Mouse (Mus musculus): ENCODE measurements around the gene Olfr1555-ps1. TPM values are rescaled to one million over a fixed set of nuclear protein-coding genes. Genes with fewer than 3 reads are reported as not detected.

Gene Olfr1555-ps1
- polyA plus RNA-seq, 1 experiment from 2014 or later, result not detected

Other genes with a start within 250 kb of the Olfr1555-ps1 start
- 5.6 and 6.0 TPM in 2 replicates for gene Osbp, start 204.2 kb downstream of the Olfr1555-ps1 start, polyA plus RNA-seq (2016; fragmentation: Nextera tagmentation; extraction: Ambion mirVana)
- not detected in 2 replicates for gene Olfr1423, start 128.8 kb downstream of the Olfr1555-ps1 start, polyA plus RNA-seq (2016; fragmentation: Nextera tagmentation; extraction: Ambion mirVana)
- not detected in 2 replicates for gene Olfr1424, start 107.4 kb downstream of the Olfr1555-ps1 start, polyA plus RNA-seq (2016; fragmentation: Nextera tagmentation; extraction: Ambion mirVana)
- gene Olfr1425, start 92.4 kb downstream of the Olfr1555-ps1 start, polyA plus RNA-seq (2016; fragmentation: Nextera tagmentation; extraction: Ambion mirVana), result not detected in 2 replicates
- not detected in 2 replicates for gene Olfr1426, start 78.1 kb downstream of the Olfr1555-ps1 start, polyA plus RNA-seq (2016; fragmentation: Nextera tagmentation; extraction: Ambion mirVana)
- gene Olfr1427, start 66.8 kb downstream of the Olfr1555-ps1 start, polyA plus RNA-seq (2016; fragmentation: Nextera tagmentation; extraction: Ambion mirVana), result not detected in 2 replicates
- not detected in 2 replicates for gene Olfr1428, start 54.2 kb downstream of the Olfr1555-ps1 start, polyA plus RNA-seq (2016; fragmentation: Nextera tagmentation; extraction: Ambion mirVana)
- gene Olfr76, start 46.9 kb downstream of the Olfr1555-ps1 start, polyA plus RNA-seq (2016; fragmentation: Nextera tagmentation; extraction: Ambion mirVana), result not detected in 2 replicates
- gene Olfr1431, start 30.5 kb upstream of the Olfr1555-ps1 start, polyA plus RNA-seq (2016; fragmentation: Nextera tagmentation; extraction: Ambion mirVana), result not detected in 2 replicates
- not detected in 2 replicates for gene Olfr1432, start 62.5 kb upstream of the Olfr1555-ps1 start, polyA plus RNA-seq (2016; fragmentation: Nextera tagmentation; extraction: Ambion mirVana)
- not detected in 2 replicates for gene Olfr262, start 71.5 kb upstream of the Olfr1555-ps1 start, polyA plus RNA-seq (2016; fragmentation: Nextera tagmentation; extraction: Ambion mirVana)
- not detected in 2 replicates for gene Olfr235, start 90.9 kb upstream of the Olfr1555-ps1 start, polyA plus RNA-seq (2016; fragmentation: Nextera tagmentation; extraction: Ambion mirVana)
- gene Olfr1434, start 109.7 kb upstream of the Olfr1555-ps1 start, polyA plus RNA-seq (2016; fragmentation: Nextera tagmentation; extraction: Ambion mirVana), result 0.08 TPM in 1 of 2 replicates, not detected in the other
- gene Olfr1436, start 129.0 kb upstream of the Olfr1555-ps1 start, polyA plus RNA-seq (2016; fragmentation: Nextera tagmentation; extraction: Ambion mirVana), result not detected in 2 replicates
- gene Olfr1437, start 155.0 kb upstream of the Olfr1555-ps1 start, polyA plus RNA-seq (2016; fragmentation: Nextera tagmentation; extraction: Ambion mirVana), result not detected in 2 replicates
- not detected in 2 replicates for gene Olfr1438-ps1, start 165.8 kb upstream of the Olfr1555-ps1 start, polyA plus RNA-seq (2016; fragmentation: Nextera tagmentation; extraction: Ambion mirVana)
- not detected in 2 replicates for gene Olfr1440, start 217.2 kb upstream of the Olfr1555-ps1 start, polyA plus RNA-seq (2016; fragmentation: Nextera tagmentation; extraction: Ambion mirVana)
- not detected in 2 replicates for gene Olfr1441, start 247.3 kb upstream of the Olfr1555-ps1 start, polyA plus RNA-seq (2016; fragmentation: Nextera tagmentation; extraction: Ambion mirVana)